Mouse (Mus musculus): ENCODE data around the gene Rapgef6.

- TF ChIP-seq CTCF (conservative IDR thresholded peaks at IDR 0.05; ENCODE audit: insufficient read depth, insufficient read length, low read depth, low read length) (no peak), POLR2A (IDR thresholded peaks at IDR 0.05; ENCODE audit: low read depth, low read length) (no peak)
Measured at GRCm38 (mm10) chr11:54690171-54690570, 167.5 kb downstream of the Rapgef6 start.

Measured in kidney, adult 2 months (tissue).